Mouse (Mus musculus) monocyte, adult 5-6 weeks (primary cell): Measurements from ENCODE around the gene Fas. TPM values are rescaled to one million over a fixed set of nuclear protein-coding genes. Genes with fewer than 3 reads are reported as not detected.

Source experiments
- ATAC-seq: fragments of 153-309, 156-312 bp; replicated peaks from 2 replicates; pipeline ENCODE4 v1.8.0; 2017; ENCODE audit warnings: mild to moderate bottlenecking; ENCODE audit not compliant: low TSS enrichment, insufficient number of reproducible peaks, severe bottlenecking, poor library complexity, low FRiP score
- total RNA-seq: library from RNA; stranded (forward); fragments of 200-1000, 200-491, 200-594 nt; gene quantifications from 3 replicates; pipeline ENCODE4 v1.2.3, GENCODE M21; 2017

The Fas gene
- total RNA-seq, 1 experiment from 2014 or later: 24.3 TPM

DNA sequence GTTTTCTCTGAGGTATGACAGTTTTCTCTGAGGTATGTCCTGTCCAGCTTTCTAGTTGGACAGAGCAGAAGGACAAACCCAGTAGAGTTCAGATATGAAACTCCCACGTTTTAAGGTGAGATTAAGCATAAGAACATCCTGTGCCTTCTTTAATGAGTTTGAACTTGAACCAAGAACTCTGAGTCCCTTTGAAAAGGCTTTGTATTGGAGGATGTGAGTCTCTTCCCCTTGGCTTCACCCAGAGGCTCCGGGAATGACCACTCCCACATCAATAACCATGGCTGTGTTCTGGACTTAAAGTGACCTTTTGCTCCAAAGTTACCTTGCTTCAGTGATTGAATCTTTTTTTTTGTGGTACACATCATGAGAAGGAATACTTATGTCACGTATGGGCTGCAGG, 37.6 kb downstream of the Fas start:
- no peak for ATAC-seq

DNA sequence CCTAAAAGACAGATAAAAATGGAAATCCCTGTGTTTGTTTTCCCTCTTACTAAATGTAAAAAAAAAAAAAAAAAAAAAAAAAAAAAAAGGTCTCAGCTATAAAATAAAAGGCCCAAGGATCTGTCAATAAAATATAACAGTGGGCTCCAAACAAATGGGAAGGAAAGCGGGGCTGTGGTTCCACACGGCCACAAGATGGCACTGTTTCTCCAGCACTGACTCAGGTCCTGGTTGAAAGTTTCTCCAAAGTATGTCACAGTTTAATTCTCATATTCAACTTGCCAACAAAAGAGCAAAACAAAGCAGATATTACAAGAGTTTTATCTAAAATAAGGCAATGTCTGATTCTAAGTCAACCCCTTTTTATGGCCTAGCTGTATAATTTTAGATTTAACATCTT, 43.8 kb downstream of the Fas start:
- ATAC-seq: peak; percentile 80

DNA sequence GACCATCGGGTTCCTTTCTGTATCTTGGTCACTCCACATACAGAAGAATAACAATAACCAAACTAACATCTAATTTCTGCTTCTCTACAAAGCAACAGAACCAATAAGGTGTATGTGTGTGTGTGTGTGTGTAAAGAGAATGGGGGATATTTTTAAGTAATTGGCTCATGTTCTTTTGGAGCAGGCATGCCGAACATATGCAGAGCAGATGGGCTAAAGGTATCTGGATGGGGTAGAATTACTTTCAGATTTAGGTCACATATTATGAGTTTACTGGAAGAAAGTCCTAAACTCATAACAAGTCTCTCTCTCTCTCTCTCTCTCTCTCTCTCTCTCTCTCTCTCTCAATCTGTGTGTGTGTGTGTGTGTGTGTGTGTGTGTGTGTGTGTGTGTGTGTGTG, 54.2 kb downstream of the Fas start:
- no peak for ATAC-seq

DNA sequence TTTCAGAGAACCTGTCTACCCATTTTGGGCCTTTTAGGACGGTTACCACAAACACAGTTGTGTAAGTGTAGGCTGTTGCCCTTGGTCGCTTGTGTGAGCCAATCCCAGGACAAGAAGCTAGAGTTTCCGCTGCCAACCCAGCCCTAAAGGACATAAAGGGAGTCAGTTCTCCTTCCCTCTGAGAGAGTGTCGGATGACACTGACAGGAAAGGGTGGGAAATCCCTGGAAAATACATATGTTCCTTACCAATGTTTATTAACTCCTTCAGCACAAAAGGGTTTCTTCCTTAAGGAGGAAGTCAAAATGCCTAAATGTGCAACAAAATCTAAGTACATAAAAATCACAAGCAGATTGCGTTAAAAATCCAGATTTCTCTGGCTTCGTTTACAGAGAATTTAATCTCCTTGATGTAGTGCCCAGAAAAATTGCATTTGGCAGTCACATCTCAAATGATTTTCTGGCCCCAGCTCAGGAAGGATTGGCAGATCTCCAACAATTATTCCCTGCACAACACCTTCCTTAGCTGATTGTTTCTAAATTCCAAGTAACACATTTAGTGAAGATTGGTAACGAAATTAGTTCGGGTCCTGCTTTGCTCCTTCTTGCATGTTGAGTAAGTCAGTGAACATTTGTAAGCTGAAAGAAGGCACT, 55.3 kb downstream of the Fas start:
- ATAC-seq: no peak

DNA sequence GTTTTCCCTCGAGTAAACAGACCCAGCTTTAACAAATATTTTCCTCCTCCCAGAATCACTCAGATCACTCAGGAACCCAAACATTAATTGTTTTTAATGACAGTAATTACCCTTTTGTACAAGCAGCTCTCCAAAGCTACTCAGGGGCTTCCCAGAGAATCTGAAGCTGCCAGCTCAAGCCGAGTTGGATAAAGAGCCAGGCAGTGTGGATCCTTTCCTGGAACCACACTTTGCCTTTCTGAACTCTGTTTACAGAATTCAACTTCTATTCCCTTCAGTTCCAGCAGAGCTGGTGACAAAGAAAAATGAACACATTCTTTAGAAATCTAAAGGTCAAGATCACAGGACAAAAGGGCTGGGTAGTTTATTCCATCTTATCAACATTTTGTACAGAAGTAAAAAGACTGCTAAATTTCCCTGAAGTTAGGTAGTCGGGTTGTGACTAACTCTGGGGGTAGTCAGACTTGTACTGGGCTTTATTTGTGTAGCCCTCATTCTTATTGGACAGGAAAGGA, 62.9 kb downstream of the Fas start:
- ATAC-seq: no peak

DNA sequence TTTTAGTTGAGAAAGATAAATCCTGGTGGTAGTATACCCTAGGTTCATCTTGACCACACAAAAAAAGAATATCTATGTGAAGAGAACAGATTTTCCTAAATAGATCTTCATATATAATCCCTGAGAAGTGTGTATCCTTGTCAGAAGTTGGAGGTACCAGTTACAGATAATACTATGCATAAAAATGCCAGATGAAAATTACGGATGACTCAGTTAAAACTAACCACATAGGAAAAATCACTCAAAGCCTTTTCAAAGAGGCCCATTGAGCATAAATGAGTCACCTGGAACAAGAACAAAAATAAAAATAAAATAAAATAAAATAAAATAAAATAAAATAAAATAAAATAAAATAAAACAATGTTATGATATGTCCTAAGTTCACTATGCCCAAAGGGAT, 72.2 kb downstream of the Fas start:
- ATAC-seq: no peak

DNA sequence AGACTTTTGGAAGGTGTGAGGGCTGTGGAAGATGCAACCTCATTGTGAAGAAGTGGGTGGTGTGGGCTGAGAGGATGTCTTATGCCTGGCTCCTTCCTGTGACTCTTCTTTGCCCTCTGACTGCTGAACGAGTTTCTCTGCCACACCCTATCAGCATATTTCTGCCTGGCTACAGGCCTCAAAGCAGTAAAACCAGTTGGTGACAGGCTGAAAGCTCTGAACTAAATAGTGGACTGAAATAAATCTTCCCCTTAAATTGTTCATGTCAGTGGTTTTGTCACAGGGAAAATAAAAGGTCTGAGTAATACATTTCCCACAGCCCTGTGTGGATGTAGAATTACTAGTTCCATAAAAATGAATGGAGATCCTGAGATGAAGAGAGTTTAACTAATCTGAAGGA, 79.1 kb downstream of the Fas start:
- no peak for ATAC-seq

DNA sequence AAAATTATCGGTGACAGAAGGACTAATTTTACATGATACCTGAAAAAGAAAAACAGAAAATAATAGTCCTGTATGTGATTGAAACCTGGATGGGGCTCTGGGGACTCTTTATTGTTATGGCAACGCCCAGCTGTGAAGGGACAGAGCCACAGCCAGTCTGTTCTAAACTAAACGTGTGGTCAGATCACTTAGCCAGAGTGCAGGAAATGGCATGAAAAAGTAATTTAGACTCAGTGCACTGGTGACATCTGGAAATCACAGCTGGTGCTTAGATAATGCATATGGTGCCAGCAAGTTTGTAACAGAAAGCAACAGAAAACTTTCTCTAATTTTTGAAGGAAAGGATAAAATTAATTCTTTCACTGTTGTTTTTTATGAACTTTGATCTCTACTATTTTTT, 79.9 kb downstream of the Fas start:
- ATAC-seq: no peak

Other genes with a start within 250 kb of the Fas start
- not detected in 3 replicates for gene Lipn, start 223.3 kb upstream of the Fas start, total RNA-seq
- not detected in 3 replicates for gene Lipm, start 189.7 kb upstream of the Fas start, total RNA-seq
- not detected in 3 replicates for gene Ankrd22, start 124.6 kb upstream of the Fas start, total RNA-seq
- gene Stambpl1, start 98.4 kb upstream of the Fas start, total RNA-seq: 9.1 to 16.7 TPM (median 14.9 TPM) in 3 replicates
- 1.9 TPM in 1 of 3 replicates, not detected in the others for gene Acta2, start 35.1 kb upstream of the Fas start, total RNA-seq
- gene Ch25h, start 184.5 kb downstream of the Fas start, total RNA-seq: not detected in 3 replicates
- gene Lipa, start 236.8 kb downstream of the Fas start, total RNA-seq: 71.6 to 118 TPM (median 98.2 TPM) in 3 replicates